Mouse (Mus musculus) heart, embryonic 11.5 days (tissue): Measurements from ENCODE around the gene Trip11. TPM values are rescaled to one million over a fixed set of nuclear protein-coding genes. Genes with fewer than 3 reads are reported as not detected.

ENCODE experiments used
- ATAC-seq: fragments of 200-750 bp; cut with Nextera tagmentation; replicated peaks from 2 replicates; pipeline ENCODE4 v1.8.0; 2017; ENCODE audit warnings: moderate library complexity; ENCODE audit not compliant: insufficient number of reproducible peaks, low FRiP score, low TSS enrichment
- H3K27ac ChIP-seq: fragments of 300-500 bp; sonication (generic); 2 replicates; pipeline ENCODE4 v1.5.1; 2014; ENCODE audit warnings: mild to moderate bottlenecking, low read depth, low read length
- H3K27me3 ChIP-seq: fragments of 300-500 bp; sonication (generic); 2 replicates; pipeline ENCODE4 v1.6.1; 2014; ENCODE audit warnings: mild to moderate bottlenecking, low read length, mixed read lengths; ENCODE audit not compliant: control insufficient read depth, insufficient read depth
- H3K36me3 ChIP-seq: fragments of 300-500 bp; sonication (generic); 2 replicates; pipeline ENCODE4 v1.6.1; 2014; ENCODE audit warnings: mild to moderate bottlenecking, low read length, moderate library complexity, mixed read lengths; ENCODE audit not compliant: control insufficient read depth, insufficient read depth
- H3K4me1 ChIP-seq: fragments of 300-500 bp; sonication (generic); 2 replicates; pipeline ENCODE4 v1.6.1; 2014; ENCODE audit warnings: low read length; ENCODE audit not compliant: control insufficient read depth, insufficient read depth
- H3K4me2 ChIP-seq: fragments of 300-500 bp; sonication (generic); 2 replicates; pipeline ENCODE4 v1.6.1; 2014; ENCODE audit warnings: mild to moderate bottlenecking, moderate library complexity
- H3K4me3 ChIP-seq: fragments of 300-500 bp; sonication (generic); 2 replicates; pipeline ENCODE4 v1.5.1; 2014; ENCODE audit warnings: low read depth, low read length
- H3K9ac ChIP-seq: fragments of 300-500 bp; sonication (generic); 2 replicates; pipeline ENCODE4 v1.6.1; 2014; ENCODE audit warnings: mild to moderate bottlenecking, low read depth, low read length, moderate library complexity
- H3K9me3 ChIP-seq: fragments of 300-500 bp; sonication (generic); replicated peaks from 2 replicates; pipeline ENCODE4 v1.6.1; 2016; ENCODE audit warnings: low read length; ENCODE audit not compliant: control insufficient read depth
- WGBS: fragments of 180-500 bp; shearing (Covaris S2); extraction: QIAGEN DNeasy Blood & Tissue Kit; methylation state at CpG from one replicate; pipeline ENCODE4 v1.1.7; 2014; ENCODE audit not compliant: insufficient replicate concordance; 5-methylcytosine and 5-hydroxymethylcytosine counted together
- polyA plus RNA-seq: library from polyadenylated mRNA; unstranded; fragments of >200 nt; fragmentation: Nextera tagmentation; extraction: Ambion mirVana; gene quantifications from 2 replicates; pipeline ENCODE4 v1.2.1, GENCODE M21; 2014

Gene Trip11
- polyA plus RNA-seq, 1 experiment from 2014 or later, result 25.5 TPM

DNA sequence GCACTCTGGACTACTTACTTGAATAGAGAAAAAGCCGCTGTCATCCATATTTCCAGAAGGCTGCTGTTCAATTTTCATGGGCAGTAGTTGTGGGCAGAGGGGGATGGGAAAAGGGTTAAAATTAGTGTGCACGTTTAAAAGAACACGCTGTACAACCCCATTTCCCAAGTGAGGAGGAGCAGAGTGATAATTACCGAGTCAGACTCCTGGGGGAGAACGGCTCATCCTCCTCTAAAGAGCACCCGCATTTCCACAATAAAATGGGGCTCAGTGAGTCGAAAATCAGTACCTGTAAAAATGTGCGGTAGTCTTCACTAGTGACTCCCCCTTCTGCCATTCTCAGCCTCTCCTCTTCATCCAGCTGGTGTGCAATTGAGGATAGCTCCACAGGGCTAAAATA, 34.9 kb upstream of the Trip11 start:
- H3K9me3 ChIP-seq, result no peaks in the 10 kb centered on the region
- H3K9ac ChIP-seq, result no peak overlapping the region
- H3K4me1 ChIP-seq, result no peaks in the 10 kb centered on the region
- ATAC-seq, result no peak
- WGBS, result 89% methylated on average over 8 of the region's 8 CpGs
- H3K36me3 ChIP-seq, result peaks cover 19% of the 10 kb centered on the region
- no peak overlapping the region for H3K4me3 ChIP-seq
- no peaks in the 10 kb centered on the region for H3K27me3 ChIP-seq
- H3K27ac ChIP-seq, result no peak overlapping the region
- H3K4me2 ChIP-seq, result no peak overlapping the region

DNA sequence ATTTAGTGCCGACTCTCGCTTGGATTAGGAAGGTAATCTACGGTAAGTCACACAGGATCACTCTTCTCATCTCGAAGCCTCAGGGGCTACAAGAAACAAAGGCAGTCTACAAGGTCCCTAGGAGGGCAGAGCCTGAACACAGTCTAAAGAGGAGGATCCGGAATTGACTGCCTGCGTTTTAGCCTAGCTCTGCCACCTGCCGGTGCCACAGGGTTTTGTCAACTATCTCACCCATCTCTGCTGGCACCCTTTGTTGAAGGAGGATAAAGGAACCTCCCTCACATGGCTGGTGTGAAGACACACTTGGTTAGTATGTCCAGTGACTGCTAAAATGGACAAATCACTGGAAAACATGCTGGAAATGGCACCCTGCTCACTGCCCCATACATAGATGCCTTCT, 24.5 kb upstream of the Trip11 start:
- H3K36me3 ChIP-seq, result peaks cover 24% of the 10 kb centered on the region
- no peak overlapping the region for H3K9ac ChIP-seq
- no peak for ATAC-seq
- no peak overlapping the region for H3K4me3 ChIP-seq
- H3K27me3 ChIP-seq, result no peaks in the 10 kb centered on the region
- H3K27ac ChIP-seq, result no peak overlapping the region
- H3K4me2 ChIP-seq, result no peak overlapping the region
- no peaks in the 10 kb centered on the region for H3K9me3 ChIP-seq
- 93% methylated on average over 7 of the region's 7 CpGs for WGBS
- no peaks in the 10 kb centered on the region for H3K4me1 ChIP-seq

DNA sequence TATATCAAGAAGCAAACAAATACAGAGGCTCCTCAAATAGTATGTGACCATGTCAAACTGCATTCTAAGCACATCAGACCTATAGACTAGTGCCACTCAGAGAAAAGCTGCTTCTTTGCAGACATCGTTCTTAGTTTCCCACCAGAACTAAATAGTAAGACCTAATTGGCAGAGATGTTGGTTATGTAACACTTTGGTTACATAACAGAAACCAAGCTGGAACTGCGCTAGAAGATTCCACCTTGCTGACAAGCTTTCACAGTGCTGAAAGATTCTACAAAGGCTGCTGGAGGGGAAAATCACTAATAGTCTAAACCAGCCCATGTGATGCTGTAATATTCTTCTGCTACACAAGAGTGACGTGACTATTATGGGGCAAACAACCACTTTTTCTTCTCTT, 22.2 kb upstream of the Trip11 start:
- Histone ChIP-seq H3K4me3 (no peak overlapping the region), H3K4me1 (no peaks in the 10 kb centered on the region), H3K27me3 (no peaks in the 10 kb centered on the region), H3K9ac (no peak overlapping the region), H3K4me2 (no peak overlapping the region), H3K27ac (no peak overlapping the region), H3K9me3 (no peaks in the 10 kb centered on the region), H3K36me3 (peaks cover 13% of the 10 kb centered on the region)
- no peak for ATAC-seq
- WGBS, result 91% methylated on average over 3 of the region's 3 CpGs

DNA sequence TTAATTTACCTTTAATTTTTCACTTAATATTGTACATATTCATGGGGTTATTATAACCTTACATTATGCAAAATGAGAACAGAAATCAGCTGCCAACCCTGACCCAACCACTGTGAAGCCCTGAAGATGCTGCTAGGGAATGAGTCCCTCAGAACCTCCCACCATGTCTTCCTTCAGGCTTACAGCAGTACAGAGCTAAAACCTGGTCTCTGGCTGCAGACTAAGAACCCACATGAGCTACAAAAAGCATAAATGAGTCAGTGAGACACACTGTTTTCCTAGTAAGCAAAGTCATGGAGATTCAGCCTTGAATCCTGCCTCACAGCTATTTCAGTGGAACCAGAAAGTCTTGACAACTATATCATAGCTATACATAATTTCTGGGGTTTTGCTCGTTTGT, 15.4 kb upstream of the Trip11 start:
- Histone ChIP-seq H3K27ac (no peak overlapping the region), H3K27me3 (no peaks in the 10 kb centered on the region), H3K36me3 (peaks cover 8% of the 10 kb centered on the region), H3K4me1 (no peaks in the 10 kb centered on the region), H3K9me3 (no peaks in the 10 kb centered on the region), H3K4me2 (no peak overlapping the region), H3K4me3 (no peak overlapping the region), H3K9ac (no peak overlapping the region)
- no peak for ATAC-seq
- WGBS, result 58% methylated on average over 1 of the region's 1 CpGs

DNA sequence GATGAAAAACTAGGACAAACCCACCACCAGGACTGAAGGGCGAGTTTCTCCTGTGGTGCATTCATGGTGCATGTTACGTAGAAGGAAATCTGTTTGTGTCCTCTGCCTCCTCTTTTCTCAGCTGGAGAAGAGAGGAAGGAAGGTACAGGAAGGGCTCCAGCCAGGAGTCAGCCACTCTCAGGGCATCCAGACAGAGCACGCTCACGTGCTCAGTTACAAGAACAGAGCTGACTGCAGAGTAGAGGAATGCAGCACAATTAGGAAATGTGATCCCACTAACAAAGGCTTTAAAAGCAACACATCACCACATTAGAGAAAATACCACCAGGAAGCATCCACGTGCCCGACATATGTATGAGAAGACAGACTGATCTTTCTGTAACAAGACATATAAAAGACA, 9.2 kb upstream of the Trip11 start:
- no peak overlapping the region for H3K9ac ChIP-seq

DNA sequence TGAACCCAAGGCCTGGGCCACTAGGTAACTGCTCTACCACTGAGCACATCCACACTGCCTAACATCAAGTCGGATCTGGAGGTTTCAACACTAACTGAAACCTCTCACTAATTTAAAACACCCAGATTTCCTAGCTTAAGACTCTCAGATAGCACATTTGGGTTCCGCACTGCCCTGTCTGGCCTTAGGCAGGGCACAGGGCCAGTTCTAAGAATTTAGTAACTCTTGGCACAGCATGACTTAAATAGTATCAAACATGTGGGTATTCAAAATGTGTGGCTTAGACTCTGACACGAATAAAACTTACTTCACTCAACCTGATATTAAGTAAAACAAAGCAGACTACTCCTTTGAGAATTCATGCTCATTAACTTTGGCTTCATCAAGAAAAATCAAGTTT, 6.8 kb upstream of the Trip11 start:
- Histone ChIP-seq H3K36me3 (peaks cover 3% of the 10 kb centered on the region; the same call in 1 of the 2 replicates), H3K9me3 (no peaks in the 10 kb centered on the region), H3K4me3 (no peak overlapping the region), H3K4me2 (no peak overlapping the region), H3K4me1 (no peaks in the 10 kb centered on the region), H3K9ac (no peak overlapping the region), H3K27me3 (no peaks in the 10 kb centered on the region), H3K27ac (no peak overlapping the region)
- 82% methylated on average over 3 of the region's 3 CpGs for WGBS
- no peak for ATAC-seq

More for the DNA sequence above, 9.2 kb upstream of the Trip11 start:
- H3K27me3 ChIP-seq, result no peaks in the 10 kb centered on the region
- H3K27ac ChIP-seq, result no peak overlapping the region
- H3K4me2 ChIP-seq, result no peak overlapping the region
- no peak overlapping the region for H3K4me3 ChIP-seq
- H3K36me3 ChIP-seq, result peaks cover 3% of the 10 kb centered on the region; the same call in 1 of the 2 replicates
- ATAC-seq, result no peak
- WGBS, result 83% methylated on average over 6 of the region's 6 CpGs
- H3K4me1 ChIP-seq, result no peaks in the 10 kb centered on the region
- no peaks in the 10 kb centered on the region for H3K9me3 ChIP-seq

DNA sequence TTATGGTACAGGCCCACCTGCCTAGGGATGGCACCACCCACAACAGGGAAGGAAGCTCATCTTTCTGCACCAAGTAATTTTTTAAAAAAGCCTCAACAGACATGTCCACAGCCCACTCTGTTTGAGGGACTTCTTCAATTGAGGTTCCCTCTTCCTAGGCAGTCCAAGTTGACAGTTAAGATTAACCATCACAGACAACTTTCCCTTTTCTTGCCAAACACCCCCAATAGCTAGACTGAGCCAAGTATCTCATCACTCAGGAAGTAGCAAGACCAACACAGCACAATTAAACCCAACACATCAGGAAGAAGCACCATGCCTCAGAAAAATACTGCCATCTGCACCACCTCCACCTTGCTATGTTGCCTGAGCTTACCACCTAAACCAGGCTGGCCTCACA, 4.1 kb upstream of the Trip11 start:
- H3K4me1 ChIP-seq, result no peaks in the 10 kb centered on the region
- no peak for ATAC-seq

DNA sequence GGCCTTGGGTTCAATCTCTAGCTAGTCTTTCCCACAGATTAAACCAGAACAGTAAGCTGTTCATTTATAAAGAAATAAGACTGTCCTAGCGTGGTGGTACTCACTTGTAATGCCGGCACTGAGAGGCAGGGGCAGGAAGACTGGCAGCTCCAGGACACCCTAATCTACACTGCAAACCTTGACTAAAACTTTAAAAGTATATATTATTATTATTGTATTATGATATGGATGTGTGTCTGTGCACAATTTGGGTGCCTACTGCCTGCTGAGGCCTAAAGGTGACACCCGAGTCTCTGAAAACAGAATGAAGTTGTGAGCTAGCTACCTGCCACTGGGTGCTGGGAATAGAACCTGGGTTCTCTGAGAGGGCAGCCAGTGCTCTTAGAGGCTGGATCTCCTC, 1.7 kb downstream of the Trip11 start:
- Histone ChIP-seq H3K27me3 (no peaks in the 10 kb centered on the region), H3K4me3 (no peak overlapping the region; the same call in 1 of the 2 replicates), H3K9me3 (no peaks in the 10 kb centered on the region), H3K36me3 (peaks cover 10% of the 10 kb centered on the region), H3K4me2 (peak overlapping the region; percentile 69), H3K9ac (no peak overlapping the region), H3K4me1 (peaks cover 8% of the 10 kb centered on the region), H3K27ac (no peak overlapping the region)
- no peak for ATAC-seq
- 83% methylated on average over 3 of the region's 3 CpGs for WGBS

More for the DNA sequence above, 4.1 kb upstream of the Trip11 start:
- Histone ChIP-seq H3K36me3 (no peaks in the 10 kb centered on the region), H3K27me3 (no peaks in the 10 kb centered on the region), H3K9ac (no peak overlapping the region), H3K4me3 (no peak overlapping the region), H3K9me3 (no peaks in the 10 kb centered on the region), H3K4me2 (no peak overlapping the region), H3K27ac (no peak overlapping the region)

DNA sequence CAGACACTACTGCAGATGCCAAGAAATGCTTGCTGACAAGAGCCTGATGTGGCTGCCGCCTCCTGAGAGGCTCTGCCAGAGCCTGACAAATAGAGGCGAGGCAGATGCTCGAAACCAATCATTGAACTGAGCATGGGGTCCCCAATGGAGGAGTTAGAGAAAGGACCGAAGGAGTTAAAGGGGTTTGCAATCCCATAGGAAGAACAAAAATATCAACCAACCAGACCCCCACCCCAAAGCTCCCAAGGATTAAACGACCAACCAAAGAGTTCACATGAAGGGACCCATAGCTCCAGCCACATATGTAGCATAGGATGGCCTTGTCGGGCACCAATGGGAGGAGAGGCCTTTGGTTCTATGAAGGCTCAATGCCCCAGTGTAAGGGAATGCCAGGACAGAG, 2.7 kb downstream of the Trip11 start:
- Histone ChIP-seq H3K27ac (no peak overlapping the region), H3K4me1 (peaks cover 8% of the 10 kb centered on the region), H3K9me3 (no peaks in the 10 kb centered on the region), H3K27me3 (no peaks in the 10 kb centered on the region), H3K9ac (no peak overlapping the region), H3K4me2 (no peak overlapping the region), H3K4me3 (no peak overlapping the region), H3K36me3 (peaks cover 10% of the 10 kb centered on the region)
- ATAC-seq, result no peak
- 88% methylated on average over 6 of the region's 6 CpGs for WGBS
